Mouse (Mus musculus) forebrain, postnatal 0 days (tissue): ENCODE results near the gene Ptpru. TPM values are rescaled to one million over a fixed set of nuclear protein-coding genes. Genes with fewer than 3 reads are reported as not detected.
A peak's percentile ranks its signal among the peaks of the same experiment; 100 is the strongest.

Source experiments
- ATAC-seq: fragments of 200-750 bp; cut with Nextera tagmentation; 2 replicates; pipeline ENCODE4 v1.8.0; 2017; ENCODE audit warnings: mild to moderate bottlenecking, moderate library complexity
- DNase-seq: peaks from one replicate; pipeline ENCODE4 v3.0.0-alpha.2; 2015
- H3K27ac ChIP-seq: fragments of 300-500 bp; sonication (generic); 2 replicates; pipeline ENCODE4 v1.5.1; 2014; ENCODE audit warnings: low read depth, mild to moderate bottlenecking, antibody characterized with exemption, low read length, moderate library complexity, mixed read lengths
- H3K27me3 ChIP-seq: fragments of 300-500 bp; sonication (generic); 2 replicates; pipeline ENCODE4 v1.6.1; 2014; ENCODE audit warnings: mild to moderate bottlenecking, low read length, mixed read lengths; ENCODE audit not compliant: insufficient read depth
- H3K36me3 ChIP-seq: fragments of 300-500 bp; sonication (generic); 2 replicates; pipeline ENCODE4 v1.6.1; 2014; ENCODE audit warnings: mild to moderate bottlenecking, moderate library complexity; ENCODE audit not compliant: insufficient read depth
- H3K4me1 ChIP-seq: fragments of 300-500 bp; sonication (generic); 2 replicates; pipeline ENCODE4 v1.6.1; 2014; ENCODE audit warnings: antibody characterized with exemption; ENCODE audit not compliant: insufficient read depth
- H3K4me2 ChIP-seq: fragments of 300-500 bp; sonication (generic); 2 replicates; pipeline ENCODE4 v1.6.1; 2014; ENCODE audit warnings: low read depth, mild to moderate bottlenecking, moderate library complexity
- H3K4me3 ChIP-seq: fragments of 300-500 bp; sonication (generic); 2 replicates; pipeline ENCODE4 v1.5.1; 2014; ENCODE audit warnings: low read depth, low read length, mixed read lengths
- H3K9ac ChIP-seq: fragments of 300-500 bp; sonication (generic); 2 replicates; pipeline ENCODE4 v1.6.1; 2014; ENCODE audit warnings: mild to moderate bottlenecking
- H3K9me3 ChIP-seq: fragments of 300-500 bp; sonication (generic); 2 replicates; pipeline ENCODE4 v1.6.1; 2016; ENCODE audit warnings: low read length
- CTCF ChIP-seq: sonication (generic); IDR thresholded peaks from 2 replicates; pipeline ENCODE4 v1.5.1; 2016; ENCODE audit warnings: antibody characterized with exemption, control low read depth, low read depth
- WGBS: fragments of 180-500 bp; shearing (Covaris S2); extraction: QIAGEN DNeasy Blood & Tissue Kit; methylation state at CpG from one replicate; pipeline ENCODE4 v1.1.7; 2014; 5-methylcytosine and 5-hydroxymethylcytosine counted together
- polyA plus RNA-seq: library from polyadenylated mRNA; unstranded; fragments of >200 nt; fragmentation: Nextera tagmentation; extraction: Ambion mirVana; gene quantifications from 2 replicates; pipeline ENCODE4 v1.2.1, GENCODE M21; 2015
- total RNA-seq: library from RNA; depleted of rRNA; stranded (reverse); fragments of >200 nt; gene quantifications from 2 replicates; pipeline ENCODE4 v1.2.3, GENCODE M21; 2014

Ptpru gene
- total and polyA plus RNA-seq, 2 experiments from 2014 or later, result 21.2 to 27.4 TPM

DNA sequence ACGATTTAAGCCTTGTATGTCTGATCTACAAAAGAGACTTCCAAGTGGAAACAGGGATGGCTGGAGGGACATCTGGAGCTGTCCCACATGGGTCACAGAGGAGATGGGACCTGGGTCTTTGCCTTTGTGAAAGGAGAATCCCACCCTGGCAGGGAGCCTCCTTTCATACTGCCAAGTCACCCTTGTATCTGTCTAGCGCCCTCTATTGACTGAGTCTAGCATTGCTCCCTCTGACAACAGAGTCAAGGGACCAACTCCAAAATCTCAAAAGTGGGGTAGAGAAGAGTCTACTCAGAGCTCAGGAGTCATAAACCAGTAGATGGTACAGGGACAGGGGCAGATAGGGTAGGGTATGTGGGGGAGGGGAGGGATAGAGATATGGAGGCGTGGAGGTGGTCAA is 74.6 kb downstream of the Ptpru start:
- no peak for ATAC-seq
- TF ChIP-seq CTCF, result peak; percentile 11; the same call in 1 of the 2 replicates
- Histone ChIP-seq H3K36me3 (no peaks in the 10 kb centered on the region), H3K27me3 (no peaks in the 10 kb centered on the region), H3K4me3 (no peak overlapping the region), H3K9me3 (no peaks in the 10 kb centered on the region), H3K27ac (no peak overlapping the region), H3K9ac (no peak overlapping the region), H3K4me2 (no peak overlapping the region), H3K4me1 (no peaks in the 10 kb centered on the region)
- DNase-seq, result no peak
- 67% methylated on average over 3 of the region's 3 CpGs for WGBS

DNA sequence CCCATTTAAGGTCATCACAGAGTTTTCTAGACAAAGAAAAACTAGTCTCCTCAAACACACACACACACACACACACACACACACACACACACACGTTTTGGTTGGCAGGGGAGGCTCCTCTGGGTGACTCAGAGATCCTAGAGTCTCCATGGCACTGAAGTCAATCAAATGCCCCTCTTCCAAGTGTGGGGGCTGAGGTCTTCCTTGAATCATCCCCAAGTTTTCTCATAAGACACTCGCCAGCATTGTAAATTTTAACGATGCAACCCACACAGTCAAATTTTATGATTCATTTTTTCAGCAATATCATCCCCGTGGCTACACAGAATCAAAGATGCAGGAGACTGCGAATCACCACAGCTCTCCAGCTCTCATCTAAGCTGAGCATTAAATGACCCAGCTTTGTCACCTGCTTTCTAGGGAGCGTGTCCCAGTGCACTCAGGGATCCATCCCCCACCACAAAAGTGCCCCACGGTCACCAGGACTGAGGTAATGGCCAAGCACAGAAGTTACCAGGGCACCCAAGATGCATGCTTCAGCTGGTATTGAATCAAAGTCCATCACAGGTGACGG is 75.8 kb downstream of the Ptpru start:
- WGBS, result 71% methylated on average over 8 of the region's 8 CpGs
- TF ChIP-seq CTCF, result no peak
- Histone ChIP-seq H3K9me3 (no peaks in the 10 kb centered on the region), H3K9ac (no peak overlapping the region), H3K4me3 (no peak overlapping the region), H3K4me1 (no peaks in the 10 kb centered on the region), H3K36me3 (no peaks in the 10 kb centered on the region), H3K27me3 (no peaks in the 10 kb centered on the region), H3K27ac (no peak overlapping the region), H3K4me2 (no peak overlapping the region)
- ATAC-seq (no peak), DNase-seq (no peak)

- TF ChIP-seq CTCF, result no peak
- DNase-seq (peak; percentile 49), ATAC-seq (peak; percentile 76)
- H3K27ac ChIP-seq, result peak overlapping the region; percentile 35; the same call in 1 of the 2 replicates
- 52% methylated on average over 10 of the region's 10 CpGs for WGBS
- no peaks in the 10 kb centered on the region for H3K36me3 ChIP-seq
- no peaks in the 10 kb centered on the region for H3K4me1 ChIP-seq
- H3K4me3 ChIP-seq, result no peak overlapping the region
- H3K4me2 ChIP-seq, result no peak overlapping the region
- no peaks in the 10 kb centered on the region for H3K27me3 ChIP-seq
- H3K9me3 ChIP-seq, result no peaks in the 10 kb centered on the region
- H3K9ac ChIP-seq, result no peak overlapping the region
Observed at GRCm38 (mm10) chr4:131752204-131752837, 85.8 kb downstream of the Ptpru start.

- no peaks in the 10 kb centered on the region for H3K9me3 ChIP-seq
- TF ChIP-seq CTCF, result no peak
- no peaks in the 10 kb centered on the region for H3K36me3 ChIP-seq
- 44% methylated on average over 7 of the region's 7 CpGs for WGBS
- H3K27ac ChIP-seq, result peak overlapping the region; percentile 35; the same call in 1 of the 2 replicates
- no peak overlapping the region for H3K4me3 ChIP-seq
- no peaks in the 10 kb centered on the region for H3K4me1 ChIP-seq
- DNase-seq, result no peak
- H3K9ac ChIP-seq, result no peak overlapping the region
- H3K27me3 ChIP-seq, result no peaks in the 10 kb centered on the region
- no peak; the same call in 1 of the 2 replicates for ATAC-seq
- H3K4me2 ChIP-seq, result no peak overlapping the region
Observed at GRCm38 (mm10) chr4:131751561-131751960, 86.5 kb downstream of the Ptpru start.

DNA sequence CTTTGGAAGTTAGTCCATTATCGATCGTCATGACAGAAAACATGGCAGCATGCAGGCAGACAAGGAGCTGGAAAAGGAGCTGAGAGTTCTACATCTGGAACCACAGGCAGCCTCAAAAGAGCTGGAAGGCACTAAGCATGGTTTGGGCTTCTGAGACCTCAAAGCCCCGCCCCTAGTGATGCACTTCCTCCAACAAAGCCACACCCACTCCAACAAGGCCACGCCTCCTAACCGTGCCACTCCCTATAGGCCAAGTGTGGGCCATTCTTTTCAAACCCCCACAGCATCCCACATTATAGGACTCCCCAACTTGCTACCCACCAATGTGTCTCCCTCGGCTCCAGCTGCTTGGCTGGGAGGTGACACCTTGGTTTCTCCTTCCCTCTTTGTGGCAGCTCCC is 88.3 kb downstream of the Ptpru start:
- H3K4me1 ChIP-seq, result no peaks in the 10 kb centered on the region
- no peak overlapping the region for H3K9ac ChIP-seq
- H3K27ac ChIP-seq, result no peak overlapping the region
- H3K4me3 ChIP-seq, result no peak overlapping the region
- H3K4me2 ChIP-seq, result no peak overlapping the region
- no peak for TF ChIP-seq CTCF
- H3K9me3 ChIP-seq, result no peaks in the 10 kb centered on the region
- no peaks in the 10 kb centered on the region for H3K36me3 ChIP-seq
- DNase-seq (no peak), ATAC-seq (no peak)
- no peaks in the 10 kb centered on the region for H3K27me3 ChIP-seq
- WGBS, result 89% methylated on average over 6 of the region's 6 CpGs

DNA sequence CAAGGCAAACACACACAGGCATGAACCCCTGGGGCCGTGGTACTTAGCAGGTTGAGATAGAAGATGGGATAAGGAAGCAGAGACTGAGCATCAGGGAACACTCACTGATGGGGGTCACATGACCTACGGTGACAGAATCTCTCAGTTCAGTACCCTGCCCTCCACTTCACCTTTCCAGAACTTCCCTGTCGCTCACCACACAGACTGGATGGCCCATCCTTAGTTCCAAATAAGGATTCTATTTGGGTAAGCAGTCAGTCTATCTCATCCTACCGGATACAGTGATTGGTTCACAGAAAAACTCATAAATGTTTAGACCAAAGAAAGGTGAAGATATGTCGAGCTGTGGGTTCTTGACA is 93.4 kb downstream of the Ptpru start:
- Histone ChIP-seq H3K4me1 (no peaks in the 10 kb centered on the region), H3K4me3 (no peak overlapping the region), H3K9ac (no peak overlapping the region), H3K27ac (no peak overlapping the region), H3K36me3 (no peaks in the 10 kb centered on the region), H3K4me2 (no peak overlapping the region), H3K9me3 (no peaks in the 10 kb centered on the region), H3K27me3 (no peaks in the 10 kb centered on the region)
- TF ChIP-seq CTCF, result no peak
- DNase-seq (no peak), ATAC-seq (no peak)
- 86% methylated on average over 5 of the region's 5 CpGs for WGBS

GRCm38 (mm10) chr4:131743831-131744684 is 94.0 kb downstream of the Ptpru start:
- Histone ChIP-seq H3K36me3 (no peaks in the 10 kb centered on the region), H3K27me3 (no peaks in the 10 kb centered on the region), H3K27ac (no peak overlapping the region), H3K4me1 (no peaks in the 10 kb centered on the region), H3K4me2 (no peak overlapping the region), H3K9ac (no peak overlapping the region), H3K9me3 (no peaks in the 10 kb centered on the region), H3K4me3 (no peak overlapping the region)
- ATAC-seq, result no peak
- DNase-seq, result no peak
- TF ChIP-seq CTCF, result no peak
- WGBS, result 62% methylated on average over 5 of the region's 5 CpGs
